Mouse (Mus musculus): Measurements from ENCODE around the gene Foxa3.
"Not testable (repeated sequence)": the region's sequence is repeated elsewhere in the genome, so short reads cannot be mapped to it uniquely, and the experiment has no call there.

Foxa3 gene

DNA sequence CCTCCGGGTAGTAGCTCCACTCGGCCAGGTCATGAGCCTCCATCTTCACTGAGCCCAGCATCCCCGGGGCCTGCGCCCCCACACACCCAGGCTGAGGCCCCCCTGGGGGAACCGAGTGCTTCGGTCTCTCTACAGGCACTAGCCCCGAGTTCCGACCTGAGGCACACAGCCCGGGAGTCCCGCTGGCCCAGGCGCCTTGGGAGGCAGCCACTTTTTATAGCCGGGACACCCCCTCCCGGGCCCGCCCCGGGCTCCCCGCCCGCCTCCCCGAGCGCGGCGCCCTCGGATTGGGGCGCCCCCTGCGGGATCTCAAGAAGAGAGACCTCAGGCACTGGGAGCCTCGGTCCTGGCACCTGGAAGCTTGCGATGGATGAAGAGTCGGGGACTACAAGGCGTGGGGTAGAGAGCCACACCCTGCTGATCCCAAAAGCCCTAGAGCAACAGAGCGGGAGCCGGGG, at the start of gene Foxa3:
Gene Foxa3 (minus strand): TSS at position 182 of the 458 bp plus-strand sequence.
- H3K36me3 ChIP-seq (ENCODE audit: control insufficient read depth, insufficient read depth, low read length, poor library complexity, severe bottlenecking) = no peaks in the 10 kb centered on the region
- no peaks in the 10 kb centered on the region for H3K27me3 ChIP-seq (ENCODE audit: control insufficient read depth, insufficient read depth, low read length, poor library complexity, severe bottlenecking)
- peak; percentile 60 for DNase-seq (ENCODE audit: low read depth, low spot score)

DNA sequence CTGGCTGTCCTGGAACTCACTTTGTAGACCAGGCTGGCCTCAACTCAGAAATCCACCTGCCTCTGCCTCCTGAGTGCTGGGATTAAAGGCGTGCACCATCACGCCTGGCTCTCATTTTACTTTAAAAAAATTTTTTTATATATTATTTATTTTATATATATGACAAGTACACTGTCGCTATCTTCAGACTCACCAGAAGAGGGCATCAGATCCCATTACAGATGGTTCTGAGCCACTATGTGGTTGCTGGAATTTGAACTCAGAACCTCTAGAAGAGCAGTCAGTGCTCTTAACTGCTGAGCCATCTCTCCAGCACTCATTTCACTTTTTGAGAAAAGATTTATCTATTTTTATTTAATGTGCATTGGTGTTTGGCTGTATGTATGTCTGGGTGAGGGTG, 47.7 kb upstream of the Foxa3 start:
- H3K36me3 ChIP-seq (ENCODE audit: control insufficient read depth, insufficient read depth, low read length, poor library complexity, severe bottlenecking); H3K27me3 ChIP-seq (ENCODE audit: control insufficient read depth, insufficient read depth, low read length, poor library complexity, severe bottlenecking); DNase-seq (ENCODE audit: low read depth, low spot score): not testable (repeated sequence)

DNA sequence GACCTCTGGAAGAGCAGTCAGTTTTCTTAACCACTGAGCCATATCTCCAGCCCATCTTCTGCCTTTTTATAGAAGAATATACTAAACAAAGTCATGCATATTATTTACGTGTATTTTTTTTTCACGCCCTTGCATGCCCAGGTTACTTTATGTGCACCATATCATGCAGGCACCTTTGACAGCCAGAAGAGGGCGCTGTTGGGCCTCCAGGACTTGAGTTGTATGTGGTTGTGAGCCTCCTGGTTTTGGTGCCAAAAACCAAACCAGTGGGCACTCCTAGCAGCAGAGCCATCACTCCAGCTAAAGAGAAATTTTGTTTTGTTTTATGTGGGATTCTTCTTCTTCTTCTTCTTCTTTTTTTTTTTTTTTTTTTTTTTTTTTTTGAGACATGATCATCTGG, 46.2 kb upstream of the Foxa3 start:
- Histone ChIP-seq H3K36me3 (ENCODE audit: control insufficient read depth, insufficient read depth, low read length, poor library complexity, severe bottlenecking) (no peaks in the 10 kb centered on the region), H3K27me3 (ENCODE audit: control insufficient read depth, insufficient read depth, low read length, poor library complexity, severe bottlenecking) (0 out of 2 replicates have a peak, but pooled peaks cover under 1% of the 10 kb centered on the region)
- DNase-seq (ENCODE audit: low read depth, low spot score) = peak; percentile 65

- Histone ChIP-seq H3K36me3 (ENCODE audit: control insufficient read depth, insufficient read depth, low read length, poor library complexity, severe bottlenecking) (no peaks in the 10 kb centered on the region), H3K27me3 (ENCODE audit: control insufficient read depth, insufficient read depth, low read length, poor library complexity, severe bottlenecking) (no peaks in the 10 kb centered on the region)
- DNase-seq (ENCODE audit: low read depth, low spot score) = peak; percentile 90
Observed at GRCm38 (mm10) chr7:19068707-19069106, 45.4 kb upstream of the Foxa3 start.

DNA sequence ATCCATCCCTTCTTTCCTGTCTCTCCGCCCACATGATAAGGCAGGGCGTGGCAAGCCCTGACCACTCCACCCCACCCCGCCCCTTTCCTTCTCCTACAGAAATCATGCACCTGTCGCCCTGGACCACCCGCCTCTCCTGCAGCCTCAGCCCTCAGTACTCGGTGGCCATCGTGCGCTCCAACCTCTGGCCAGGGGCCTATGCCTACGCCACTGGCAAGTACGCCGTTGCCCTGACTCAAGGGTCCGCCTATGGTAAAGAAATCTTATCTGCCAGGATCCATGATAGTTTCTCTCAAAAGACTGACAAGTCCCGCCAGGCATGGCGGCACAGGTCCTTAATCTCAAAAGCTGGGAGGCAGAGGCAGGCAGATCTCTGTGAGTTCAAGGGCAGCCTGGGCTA, 44.6 kb upstream of the Foxa3 start:
- Histone ChIP-seq H3K27me3 (ENCODE audit: control insufficient read depth, insufficient read depth, low read length, poor library complexity, severe bottlenecking) (no peaks in the 10 kb centered on the region), H3K36me3 (ENCODE audit: control insufficient read depth, insufficient read depth, low read length, poor library complexity, severe bottlenecking) (no peaks in the 10 kb centered on the region)
- no peak for DNase-seq (ENCODE audit: low read depth, low spot score)

DNA sequence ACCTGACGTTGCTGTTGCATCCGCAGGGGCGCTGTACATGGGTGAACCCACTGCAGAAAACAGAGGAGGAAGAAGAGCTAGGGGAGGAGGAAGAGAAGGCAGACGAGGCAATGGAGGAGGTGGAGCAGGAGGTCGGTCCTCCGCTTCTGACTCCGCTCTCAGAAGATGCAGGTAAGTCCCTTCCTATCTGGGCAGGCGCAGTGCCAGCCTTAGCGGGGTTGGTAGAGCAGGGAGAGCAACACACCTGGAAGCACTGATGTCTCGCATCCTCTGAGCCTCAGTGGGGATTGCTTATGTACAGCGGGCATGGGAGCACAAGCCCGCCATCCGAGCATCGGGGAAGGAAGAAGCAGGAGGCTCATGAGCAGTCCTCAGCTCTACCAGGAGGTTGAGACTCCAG, 43.7 kb upstream of the Foxa3 start:
- DNase-seq (ENCODE audit: low read depth, low spot score) = no peak
- no peaks in the 10 kb centered on the region for H3K27me3 ChIP-seq (ENCODE audit: control insufficient read depth, insufficient read depth, low read length, poor library complexity, severe bottlenecking)
- no peaks in the 10 kb centered on the region for H3K36me3 ChIP-seq (ENCODE audit: control insufficient read depth, insufficient read depth, low read length, poor library complexity, severe bottlenecking)

- Histone ChIP-seq H3K27me3 (ENCODE audit: control insufficient read depth, insufficient read depth, low read length, poor library complexity, severe bottlenecking) (no peaks in the 10 kb centered on the region), H3K36me3 (ENCODE audit: control insufficient read depth, insufficient read depth, low read length, poor library complexity, severe bottlenecking) (no peaks in the 10 kb centered on the region)
- no peak for DNase-seq (ENCODE audit: low read depth, low spot score)
Observed at GRCm38 (mm10) chr7:19065896-19066295, 42.6 kb upstream of the Foxa3 start.

- Histone ChIP-seq H3K36me3 (ENCODE audit: control insufficient read depth, insufficient read depth, low read length, poor library complexity, severe bottlenecking) (no peaks in the 10 kb centered on the region), H3K27me3 (ENCODE audit: control insufficient read depth, insufficient read depth, low read length, poor library complexity, severe bottlenecking) (no peaks in the 10 kb centered on the region; the same call in 1 of the 2 replicates)
- DNase-seq (ENCODE audit: low read depth, low spot score) = no peak
Observed at GRCm38 (mm10) chr7:19057405-19057804, 34.1 kb upstream of the Foxa3 start.

- Histone ChIP-seq H3K36me3 (ENCODE audit: control insufficient read depth, insufficient read depth, low read length, poor library complexity, severe bottlenecking) (peaks cover 2% of the 10 kb centered on the region; the same call in 1 of the 2 replicates), H3K27me3 (ENCODE audit: control insufficient read depth, insufficient read depth, low read length, poor library complexity, severe bottlenecking) (no peaks in the 10 kb centered on the region; the same call in 1 of the 2 replicates)
- DNase-seq (ENCODE audit: low read depth, low spot score) = no peak
Observed at GRCm38 (mm10) chr7:19055108-19055507, 31.8 kb upstream of the Foxa3 start.

- Histone ChIP-seq H3K36me3 (ENCODE audit: control insufficient read depth, insufficient read depth, low read length, poor library complexity, severe bottlenecking) (peaks cover 2% of the 10 kb centered on the region), H3K27me3 (ENCODE audit: control insufficient read depth, insufficient read depth, low read length, poor library complexity, severe bottlenecking) (no peaks in the 10 kb centered on the region; the same call in 1 of the 2 replicates)
- no peak for DNase-seq (ENCODE audit: low read depth, low spot score)
Observed at GRCm38 (mm10) chr7:19054777-19055076, 31.4 kb upstream of the Foxa3 start.

GRCm38 (mm10) chr7:19054047-19054776, 30.9 kb upstream of the Foxa3 start, which contains the start of gene Rsph6a:
TSS of gene Rsph6a (plus strand) at chr7:19054690.
- peak; percentile 45 for DNase-seq (ENCODE audit: low read depth, low spot score)
- peaks cover 2% of the 10 kb centered on the region for H3K36me3 ChIP-seq (ENCODE audit: control insufficient read depth, insufficient read depth, low read length, poor library complexity, severe bottlenecking)
- H3K27me3 ChIP-seq (ENCODE audit: control insufficient read depth, insufficient read depth, low read length, poor library complexity, severe bottlenecking) = no peaks in the 10 kb centered on the region

GRCm38 (mm10) chr7:19053136-19053532, 29.8 kb upstream of the Foxa3 start:
- no peaks in the 10 kb centered on the region for H3K27me3 ChIP-seq (ENCODE audit: control insufficient read depth, insufficient read depth, low read length, poor library complexity, severe bottlenecking)
- no peak for DNase-seq (ENCODE audit: low read depth, low spot score)
- H3K36me3 ChIP-seq (ENCODE audit: control insufficient read depth, insufficient read depth, low read length, poor library complexity, severe bottlenecking) = peaks cover 5% of the 10 kb centered on the region

DNA sequence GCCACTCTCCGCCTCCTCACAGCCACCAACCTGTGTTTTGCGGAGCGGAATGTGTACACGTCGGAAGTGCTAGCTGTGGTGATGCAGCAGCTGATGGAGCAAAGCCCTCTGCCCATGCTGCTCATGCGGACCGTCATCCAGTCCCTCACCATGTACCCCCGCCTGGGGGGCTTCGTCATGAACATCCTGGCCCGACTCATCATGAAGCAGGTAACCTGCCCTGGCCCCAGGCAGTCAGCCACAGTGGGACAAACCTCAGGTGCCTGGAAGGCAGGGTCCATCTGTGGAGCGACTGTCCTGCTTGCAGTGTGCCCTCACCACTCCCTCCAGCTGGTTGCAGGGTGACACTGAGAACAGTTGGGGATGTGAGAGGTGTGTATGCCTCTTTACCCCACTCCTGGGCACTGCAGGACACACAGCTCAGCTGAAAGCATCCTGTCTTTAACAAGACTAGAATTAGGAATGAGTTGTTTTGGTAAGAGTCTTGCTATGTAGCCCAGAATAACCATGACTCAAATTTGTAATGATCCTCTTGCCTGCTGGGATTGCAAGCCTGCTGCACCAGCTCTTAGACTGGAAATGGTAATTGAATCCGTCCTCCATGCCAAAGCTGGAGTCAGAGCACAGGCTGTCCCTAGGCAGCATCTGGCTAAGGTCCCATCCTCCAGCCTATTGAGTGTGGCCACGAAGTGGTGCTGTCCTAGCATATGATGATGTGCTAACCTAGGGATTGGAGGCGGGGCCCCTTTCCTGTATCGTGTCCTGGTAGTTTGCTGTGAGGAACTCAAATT, 29.2 kb upstream of the Foxa3 start:
- Histone ChIP-seq H3K36me3 (ENCODE audit: control insufficient read depth, insufficient read depth, low read length, poor library complexity, severe bottlenecking) (peaks cover 5% of the 10 kb centered on the region), H3K27me3 (ENCODE audit: control insufficient read depth, insufficient read depth, low read length, poor library complexity, severe bottlenecking) (no peaks in the 10 kb centered on the region)
- no peak for DNase-seq (ENCODE audit: low read depth, low spot score)

- DNase-seq (ENCODE audit: low read depth, low spot score) = no peak
- Histone ChIP-seq H3K36me3 (ENCODE audit: control insufficient read depth, insufficient read depth, low read length, poor library complexity, severe bottlenecking) (peaks cover 7% of the 10 kb centered on the region), H3K27me3 (ENCODE audit: control insufficient read depth, insufficient read depth, low read length, poor library complexity, severe bottlenecking) (no peaks in the 10 kb centered on the region)
Observed at GRCm38 (mm10) chr7:19051161-19051560, 27.8 kb upstream of the Foxa3 start.

DNA sequence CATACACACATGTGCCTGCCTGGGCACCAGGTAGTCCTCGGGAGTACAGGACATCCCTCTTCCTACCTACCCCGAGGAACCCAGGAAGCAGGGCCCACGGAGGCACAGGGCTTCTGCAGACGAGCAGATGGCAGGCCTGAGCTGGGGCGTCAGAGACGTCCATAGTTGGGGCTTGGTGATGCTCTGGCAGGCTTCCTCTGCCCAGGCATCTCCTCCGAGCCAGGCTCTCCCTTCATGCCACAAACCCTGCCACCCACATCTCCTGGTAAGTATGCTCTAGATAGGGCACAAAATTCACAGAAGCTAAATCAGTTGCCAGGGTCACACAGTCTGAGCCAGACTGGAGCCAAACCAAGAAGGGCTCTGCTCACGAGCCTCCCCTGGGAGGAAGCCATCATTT, 26.8 kb upstream of the Foxa3 start:
- Histone ChIP-seq H3K36me3 (ENCODE audit: control insufficient read depth, insufficient read depth, low read length, poor library complexity, severe bottlenecking) (peaks cover 10% of the 10 kb centered on the region), H3K27me3 (ENCODE audit: control insufficient read depth, insufficient read depth, low read length, poor library complexity, severe bottlenecking) (no peaks in the 10 kb centered on the region)
- no peak for DNase-seq (ENCODE audit: low read depth, low spot score)

All from splenic B cell, adult 2 months (primary cell).